Mouse (Mus musculus) lung, adult 10 weeks (tissue): ENCODE data around the gene Adprhl2. TPM values are rescaled to one million over a fixed set of nuclear protein-coding genes. Genes with fewer than 3 reads are reported as not detected.

Experiments used
- polyA plus RNA-seq: library from polyadenylated mRNA; stranded (reverse); fragments of 350-450 nt; fragmentation: Illumina TruSeq; extraction: RNeasy Lipid Tissue Mini Kit (QIAGEN cat#74804); gene quantifications from one replicate; pipeline ENCODE4 v1.2.3, GENCODE M21; 2014; ENCODE audit warnings: low read depth, low replicate concordance; ENCODE audit not compliant: insufficient read depth

Gene Adprhl2
- 26.1 TPM for polyA plus RNA-seq

DNA sequence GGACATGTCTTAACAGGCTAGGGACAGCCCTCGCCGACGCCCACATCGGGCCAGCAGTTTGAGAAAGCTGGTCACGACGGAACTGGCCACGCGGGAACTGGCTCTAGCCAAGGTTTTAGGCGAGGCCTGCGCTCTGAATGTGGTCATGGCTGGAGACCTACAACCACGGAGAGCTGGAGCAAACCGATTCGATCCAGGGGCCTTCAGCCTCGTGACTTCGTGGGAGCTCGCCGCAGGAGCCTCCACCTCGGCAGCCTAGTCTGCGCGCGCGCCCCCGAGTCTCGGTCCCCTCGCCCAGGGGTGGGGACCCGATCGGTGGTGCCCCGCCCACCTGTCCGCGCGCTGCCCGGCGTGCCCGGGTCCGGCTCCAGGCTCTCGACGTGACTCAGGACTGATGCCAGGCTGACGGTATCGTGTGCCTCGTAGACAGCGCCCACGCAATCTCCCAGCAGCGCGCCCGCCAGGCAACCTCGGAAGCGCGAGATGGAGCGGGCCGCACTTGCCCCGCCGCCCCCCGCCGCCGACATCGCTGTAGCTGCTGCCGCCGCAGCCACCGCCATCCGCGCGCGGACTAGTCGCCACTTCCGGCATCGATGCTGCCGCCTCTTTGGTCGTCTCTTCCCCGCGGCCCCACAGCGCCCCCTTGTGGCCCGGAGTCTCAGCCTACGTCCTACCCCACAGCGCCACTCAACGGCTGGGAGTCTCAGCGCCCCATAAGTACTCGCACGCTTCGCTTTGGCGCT lies at the start of gene Adprhl2:
Gene Adprhl2 (minus strand): TSS at position 593 of the 743 bp plus-strand sequence.

DNA sequence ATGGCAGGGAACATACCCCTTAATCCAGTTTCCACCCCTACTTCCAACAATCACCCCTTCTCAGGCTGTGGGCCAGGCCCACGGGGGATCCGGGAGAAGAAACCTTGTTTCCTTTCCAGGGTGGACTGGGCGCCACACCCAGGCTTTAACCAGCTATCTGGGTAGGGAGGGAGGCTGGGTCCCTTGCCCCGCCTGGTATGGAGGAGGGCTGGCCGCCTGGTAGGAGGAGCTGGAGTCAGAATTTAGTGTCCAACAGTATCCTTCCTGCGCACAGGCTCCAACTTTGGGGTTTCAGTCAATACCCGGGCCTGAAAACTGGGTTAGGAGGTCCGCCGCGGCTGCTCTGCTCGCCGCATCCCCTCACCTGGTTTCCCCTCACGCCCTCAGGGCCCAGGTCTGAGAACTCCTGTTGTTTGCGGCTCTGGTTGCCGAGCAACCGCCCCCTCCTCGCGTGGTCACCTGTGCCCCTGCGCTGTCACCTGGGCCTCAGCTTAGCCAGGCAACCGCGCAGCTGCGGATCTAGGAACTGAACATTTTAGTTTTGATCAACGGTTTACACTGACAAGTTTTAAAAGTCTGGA lies 3.9 kb upstream of the Adprhl2 start, which contains the start of gene Tekt2:
Gene Tekt2 (minus strand): TSS at position 408 of the 581 bp plus-strand sequence.

DNA sequence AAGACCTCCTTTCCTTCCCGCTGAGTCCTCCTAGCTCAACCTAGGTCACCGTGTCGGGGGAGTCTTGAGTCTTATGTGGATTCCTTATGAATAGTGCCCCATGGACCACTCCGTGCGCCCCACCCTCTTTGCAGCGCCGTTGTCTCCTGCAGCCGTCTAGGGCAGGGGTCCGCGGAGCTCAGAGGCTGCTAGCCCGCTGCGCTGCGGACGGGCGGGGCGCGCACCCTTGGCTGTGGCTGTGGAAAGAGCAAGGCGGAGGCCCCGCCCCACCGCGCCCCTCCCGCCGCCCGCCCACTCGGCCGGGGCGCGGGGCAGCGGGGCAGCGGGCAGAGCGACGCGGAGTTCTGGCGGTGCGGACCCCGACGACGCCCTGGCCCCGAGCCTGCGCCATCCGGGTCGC lies 35.0 kb downstream of the Adprhl2 start, which contains the start of gene Col8a2:
Gene Col8a2 (plus strand): TSS at position 302 of the 400 bp plus-strand sequence.

Other genes with a start within 250 kb of the Adprhl2 start
- 28.6 TPM for gene Lsm10, start 225.1 kb downstream of the Adprhl2 start, polyA plus RNA-seq
- gene Stk40, start 217.7 kb downstream of the Adprhl2 start, polyA plus RNA-seq: 23.3 TPM
- gene Eva1b, start 174.0 kb downstream of the Adprhl2 start, polyA plus RNA-seq: 67.8 TPM
- 9.4 TPM for gene Sh3d21, start 158.2 kb downstream of the Adprhl2 start, polyA plus RNA-seq
- gene Thrap3, start 118.9 kb downstream of the Adprhl2 start, polyA plus RNA-seq: 40.4 TPM
- 78.5 TPM for gene Map7d1, start 65.4 kb downstream of the Adprhl2 start, polyA plus RNA-seq
- 62.7 TPM for gene Trappc3, start 59.4 kb downstream of the Adprhl2 start, polyA plus RNA-seq
- gene Col8a2, start 34.9 kb downstream of the Adprhl2 start, polyA plus RNA-seq: 3.6 TPM
- 11.0 TPM for gene Tekt2, start 4.0 kb upstream of the Adprhl2 start, polyA plus RNA-seq
- gene Ago3, start 107.9 kb upstream of the Adprhl2 start, polyA plus RNA-seq: 1.4 TPM
- 12.0 TPM for gene Ago1, start 146.9 kb upstream of the Adprhl2 start, polyA plus RNA-seq
- gene Ago4, start 211.8 kb upstream of the Adprhl2 start, polyA plus RNA-seq: 3.3 TPM
- 0.30 TPM for gene Clspn, start 235.2 kb upstream of the Adprhl2 start, polyA plus RNA-seq